Mouse (Mus musculus) neural tube, embryonic 12.5 days (tissue): ENCODE results near the gene Secisbp2. TPM values are rescaled to one million over a fixed set of nuclear protein-coding genes. Genes with fewer than 3 reads are reported as not detected.

Source experiments
- ATAC-seq: fragments of 200-750 bp; cut with Nextera tagmentation; 2 replicates; pipeline ENCODE4 v1.8.0; 2017; ENCODE audit warnings: low read depth, mild to moderate bottlenecking, moderate TSS enrichment, moderate library complexity; ENCODE audit not compliant: low FRiP score
- H3K27ac ChIP-seq: fragments of 300-500 bp; sonication (generic); 2 replicates; pipeline ENCODE4 v1.5.1; 2016
- H3K27me3 ChIP-seq: fragments of 300-500 bp; sonication (generic); replicated peaks from 2 replicates; pipeline ENCODE4 v1.6.1; 2016; ENCODE audit warnings: mild to moderate bottlenecking
- H3K36me3 ChIP-seq: fragments of 300-500 bp; sonication (generic); 2 replicates; pipeline ENCODE4 v1.6.1; 2016; ENCODE audit warnings: mild to moderate bottlenecking
- H3K4me1 ChIP-seq: fragments of 300-500 bp; sonication (generic); 2 replicates; pipeline ENCODE4 v1.6.1; 2016
- H3K4me2 ChIP-seq: fragments of 300-500 bp; sonication (generic); replicated peaks from 2 replicates; pipeline ENCODE4 v1.6.1; 2016; ENCODE audit warnings: mild to moderate bottlenecking
- H3K4me3 ChIP-seq: fragments of 300-500 bp; sonication (generic); 2 replicates; pipeline ENCODE4 v1.5.1; 2016
- H3K9ac ChIP-seq: fragments of 300-500 bp; sonication (generic); 2 replicates; pipeline ENCODE4 v1.6.1; 2016; ENCODE audit warnings: mild to moderate bottlenecking
- H3K9me3 ChIP-seq: fragments of 300-500 bp; sonication (generic); 2 replicates; pipeline ENCODE4 v1.6.1; 2016; ENCODE audit warnings: mild to moderate bottlenecking
- WGBS: fragments of 180-500 bp; shearing (Covaris S2); methylation state at CpG from one replicate; pipeline ENCODE4 v1.1.7; 2016; 5-methylcytosine and 5-hydroxymethylcytosine counted together
- polyA plus RNA-seq: library from polyadenylated mRNA; unstranded; fragments of >200 nt; fragmentation: Nextera tagmentation; extraction: Ambion mirVana; gene quantifications from 2 replicates; pipeline ENCODE4 v1.2.1, GENCODE M21; 2016

The Secisbp2 gene
- polyA plus RNA-seq, 1 experiment from 2014 or later: 25.9 TPM

GRCm38 (mm10) chr13:51698318-51698717, 46.8 kb downstream of the Secisbp2 start:
- Histone ChIP-seq H3K9me3 (no peaks in the 10 kb centered on the region), H3K4me2 (no peak overlapping the region), H3K27me3 (no peaks in the 10 kb centered on the region), H3K4me1 (no peaks in the 10 kb centered on the region), H3K27ac (no peak overlapping the region), H3K4me3 (no peak overlapping the region), H3K36me3 (peaks cover 11% of the 10 kb centered on the region; the same call in 1 of the 2 replicates), H3K9ac (no peak overlapping the region)
- WGBS: 88% methylated on average over 3 of the region's 3 CpGs
- no peak for ATAC-seq

GRCm38 (mm10) chr13:51703893-51704292, 52.4 kb downstream of the Secisbp2 start:
- no peak for ATAC-seq
- peaks cover 11% of the 10 kb centered on the region; the same call in 1 of the 2 replicates for H3K36me3 ChIP-seq
- WGBS: 90% methylated on average over 5 of the region's 5 CpGs

DNA sequence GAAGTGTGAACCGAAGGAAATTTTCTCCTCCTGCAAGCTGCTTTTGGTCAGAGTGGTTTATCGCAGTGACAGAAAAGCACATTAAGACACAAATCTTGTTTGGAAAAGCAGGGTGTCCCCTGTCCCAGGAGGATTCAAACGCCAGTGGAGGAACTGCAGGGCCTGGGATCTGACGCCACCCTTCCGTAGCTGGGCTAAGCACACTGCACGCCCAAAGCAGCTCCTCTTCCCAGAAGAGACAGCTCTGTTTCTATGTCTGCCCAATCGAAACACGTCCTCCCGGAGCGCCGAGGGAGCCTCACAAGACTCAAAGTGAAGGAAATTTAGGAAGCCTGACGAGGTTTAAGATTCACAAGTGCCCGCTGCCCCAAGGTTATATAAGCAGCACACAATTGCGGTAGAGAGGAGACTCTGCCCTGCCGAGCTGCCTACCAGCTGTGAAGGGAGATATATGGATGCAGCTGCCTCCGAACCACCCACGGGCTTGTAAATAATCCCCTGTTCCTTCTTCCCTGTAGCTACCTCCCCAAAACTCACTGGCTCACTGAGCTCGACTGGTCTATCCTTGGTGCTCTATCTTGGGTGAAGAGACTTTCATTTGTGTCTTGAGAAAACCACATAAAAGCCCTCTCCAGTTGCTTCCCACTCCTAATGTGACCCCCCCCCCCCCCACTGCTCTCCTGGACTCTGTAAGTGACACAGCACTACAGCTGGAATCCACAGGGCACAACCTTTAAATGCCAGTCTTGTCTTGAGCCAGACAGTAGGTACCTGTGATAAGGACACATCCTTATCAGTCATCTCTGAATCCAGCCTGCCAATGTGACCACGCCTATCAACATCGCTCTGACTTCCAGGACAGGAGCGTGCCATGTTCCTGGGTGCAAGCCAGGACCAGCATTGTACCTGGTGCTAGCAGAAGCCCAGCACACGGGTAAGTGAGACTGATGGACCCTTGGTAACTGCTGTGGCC, 54.7 kb downstream of the Secisbp2 start:
- no peak overlapping the region for H3K9ac ChIP-seq
- H3K4me3 ChIP-seq: no peak overlapping the region
- no peak overlapping the region for H3K27ac ChIP-seq
- no peak for ATAC-seq
- peaks cover 9% of the 10 kb centered on the region; the same call in 1 of the 2 replicates for H3K36me3 ChIP-seq
- no peaks in the 10 kb centered on the region for H3K27me3 ChIP-seq
- 63% methylated on average over 22 of the region's 22 CpGs for WGBS
- H3K4me1 ChIP-seq: peaks cover 7% of the 10 kb centered on the region
- no peak overlapping the region for H3K4me2 ChIP-seq
- H3K9me3 ChIP-seq: no peaks in the 10 kb centered on the region

More at GRCm38 (mm10) chr13:51703893-51704292, 52.4 kb downstream of the Secisbp2 start:
- peaks cover 7% of the 10 kb centered on the region for H3K4me1 ChIP-seq
- no peak overlapping the region for H3K4me3 ChIP-seq
- H3K4me2 ChIP-seq: no peak overlapping the region
- no peaks in the 10 kb centered on the region for H3K27me3 ChIP-seq
- H3K9me3 ChIP-seq: no peaks in the 10 kb centered on the region
- H3K27ac ChIP-seq: no peak overlapping the region
- H3K9ac ChIP-seq: no peak overlapping the region

- H3K4me3 ChIP-seq: no peak overlapping the region
- no peaks in the 10 kb centered on the region for H3K27me3 ChIP-seq
- WGBS: 67% methylated on average over 7 of the region's 7 CpGs
- no peak overlapping the region for H3K4me2 ChIP-seq
- H3K4me1 ChIP-seq: peaks cover 6% of the 10 kb centered on the region
- ATAC-seq: no peak
- H3K27ac ChIP-seq: no peak overlapping the region
- no peak overlapping the region for H3K9ac ChIP-seq
- H3K9me3 ChIP-seq: no peaks in the 10 kb centered on the region
- H3K36me3 ChIP-seq: peaks cover 8% of the 10 kb centered on the region; the same call in 1 of the 2 replicates
Observed at GRCm38 (mm10) chr13:51710738-51711137, 59.2 kb downstream of the Secisbp2 start.

GRCm38 (mm10) chr13:51712022-51712421, 60.5 kb downstream of the Secisbp2 start:
- Histone ChIP-seq H3K4me1 (no peaks in the 10 kb centered on the region), H3K27ac (no peak overlapping the region), H3K4me3 (no peak overlapping the region), H3K9ac (no peak overlapping the region), H3K4me2 (no peak overlapping the region), H3K9me3 (no peaks in the 10 kb centered on the region), H3K27me3 (no peaks in the 10 kb centered on the region), H3K36me3 (peaks cover 8% of the 10 kb centered on the region; the same call in 1 of the 2 replicates)
- 93% methylated on average over 8 of the region's 8 CpGs for WGBS
- no peak for ATAC-seq

DNA sequence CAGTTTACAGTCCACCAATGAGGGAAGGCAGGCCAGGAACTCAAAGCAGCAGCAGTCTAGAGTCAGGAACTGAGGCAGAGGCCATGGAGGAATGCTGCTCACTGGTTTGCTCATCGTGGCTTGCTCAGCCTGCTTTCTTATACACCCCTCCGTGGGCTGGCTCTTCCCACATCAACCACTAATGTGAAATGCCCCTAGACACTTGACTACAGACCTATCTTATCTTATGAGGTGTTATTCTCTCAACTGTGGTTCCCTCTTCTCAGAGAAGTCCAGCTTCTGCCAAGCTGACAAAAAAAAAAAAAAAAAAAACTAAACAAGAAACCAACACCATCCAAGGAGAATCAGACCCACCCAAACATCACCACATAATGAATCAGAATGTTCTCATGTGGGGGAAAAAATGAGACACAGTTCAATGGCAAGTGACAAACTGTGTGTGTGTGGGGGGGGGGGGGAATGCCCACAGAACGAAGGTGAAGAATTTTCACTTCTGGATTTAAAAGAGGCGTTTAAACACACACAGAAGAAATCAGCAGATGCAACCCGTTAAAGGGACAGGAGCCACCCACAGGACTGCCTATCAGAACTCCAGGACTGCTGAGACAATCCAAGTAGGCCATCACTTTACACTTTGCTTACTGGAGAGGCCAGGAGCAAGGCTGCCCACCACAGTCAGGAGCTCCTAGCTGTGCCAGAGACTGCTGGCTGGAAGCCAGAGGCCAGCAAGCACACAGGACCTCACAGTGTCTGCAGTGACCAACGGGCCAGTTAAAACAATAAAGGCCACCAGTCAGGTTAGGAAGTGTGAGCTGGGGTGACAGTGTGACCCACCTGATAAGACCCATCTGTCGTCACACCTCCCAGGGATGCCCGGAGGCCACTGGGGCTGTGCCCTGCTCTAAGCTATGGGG, 65.1 kb downstream of the Secisbp2 start:
- ATAC-seq: no peak
- H3K9me3 ChIP-seq: no peaks in the 10 kb centered on the region
- H3K4me3 ChIP-seq: no peak overlapping the region
- H3K27me3 ChIP-seq: no peaks in the 10 kb centered on the region
- H3K4me2 ChIP-seq: no peak overlapping the region
- no peak overlapping the region for H3K9ac ChIP-seq
- no peak overlapping the region for H3K27ac ChIP-seq
- whole genome bisulfite sequencing: 88% methylated on average over 8 of the region's 8 CpGs
- no peaks in the 10 kb centered on the region for H3K4me1 ChIP-seq
- H3K36me3 ChIP-seq: no peaks in the 10 kb centered on the region

GRCm38 (mm10) chr13:51719256-51719655, 67.8 kb downstream of the Secisbp2 start:
- no peak overlapping the region for H3K27ac ChIP-seq
- no peak overlapping the region for H3K4me3 ChIP-seq
- no peaks in the 10 kb centered on the region for H3K36me3 ChIP-seq
- H3K9ac ChIP-seq: no peak overlapping the region
- no peaks in the 10 kb centered on the region for H3K9me3 ChIP-seq
- ATAC-seq: no peak
- H3K4me2 ChIP-seq: no peak overlapping the region
- no peaks in the 10 kb centered on the region for H3K27me3 ChIP-seq
- WGBS: 90% methylated on average over 3 of the region's 3 CpGs
- H3K4me1 ChIP-seq: no peaks in the 10 kb centered on the region

- no peak overlapping the region for H3K9ac ChIP-seq
- H3K27me3 ChIP-seq: no peaks in the 10 kb centered on the region
- no peaks in the 10 kb centered on the region for H3K4me1 ChIP-seq
- H3K4me2 ChIP-seq: no peak overlapping the region
- H3K4me3 ChIP-seq: no peak overlapping the region
- no peaks in the 10 kb centered on the region for H3K9me3 ChIP-seq
- 88% methylated on average over 4 of the region's 4 CpGs for WGBS
- ATAC-seq: no peak
- H3K36me3 ChIP-seq: no peaks in the 10 kb centered on the region
- no peak overlapping the region for H3K27ac ChIP-seq
Observed at GRCm38 (mm10) chr13:51720556-51720955, 69.1 kb downstream of the Secisbp2 start.

- no peak overlapping the region for H3K4me2 ChIP-seq
- no peak overlapping the region for H3K4me3 ChIP-seq
- H3K27ac ChIP-seq: no peak overlapping the region
- H3K9ac ChIP-seq: no peak overlapping the region
- no peaks in the 10 kb centered on the region for H3K27me3 ChIP-seq
- H3K9me3 ChIP-seq: no peaks in the 10 kb centered on the region
- 0 out of 2 replicates have a peak, but pooled peaks cover 5% of the 10 kb centered on the region for H3K4me1 ChIP-seq
- no peaks in the 10 kb centered on the region for H3K36me3 ChIP-seq
- WGBS: 80% methylated on average over 5 of the region's 5 CpGs
- ATAC-seq: no peak
Observed at GRCm38 (mm10) chr13:51723114-51723513, 71.6 kb downstream of the Secisbp2 start.

GRCm38 (mm10) chr13:51724566-51724965, 73.1 kb downstream of the Secisbp2 start:
- Histone ChIP-seq H3K4me1 (peaks cover 7% of the 10 kb centered on the region), H3K36me3 (no peaks in the 10 kb centered on the region), H3K9me3 (no peaks in the 10 kb centered on the region), H3K4me2 (no peak overlapping the region), H3K27ac (no peak overlapping the region), H3K27me3 (no peaks in the 10 kb centered on the region), H3K9ac (no peak overlapping the region), H3K4me3 (no peak overlapping the region)
- ATAC-seq: no peak
- WGBS: 79% methylated on average over 6 of the region's 6 CpGs

DNA sequence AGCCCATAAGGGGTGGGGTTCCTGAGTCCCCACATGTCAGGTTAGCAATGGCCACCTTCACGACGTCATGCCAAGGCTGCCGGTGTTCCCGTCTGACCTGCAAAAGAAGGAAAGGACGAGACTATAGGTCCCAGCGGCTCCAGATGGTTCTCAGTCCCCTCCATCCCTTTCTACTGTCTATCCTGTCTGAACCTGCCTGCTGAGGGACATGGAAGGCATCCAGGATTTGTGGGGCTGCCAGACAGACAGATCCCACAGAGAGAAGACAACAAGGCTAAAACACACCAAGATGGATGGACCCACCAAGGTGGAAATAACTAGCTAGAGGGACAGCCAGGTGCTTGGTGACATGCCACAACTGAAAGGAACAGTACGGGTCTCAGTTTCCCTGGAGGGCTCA, 73.9 kb downstream of the Secisbp2 start:
- H3K4me1 ChIP-seq: peaks cover 16% of the 10 kb centered on the region
- H3K36me3 ChIP-seq: no peaks in the 10 kb centered on the region
- 92% methylated on average over 7 of the region's 7 CpGs for WGBS
- H3K27ac ChIP-seq: no peak overlapping the region
- no peaks in the 10 kb centered on the region for H3K27me3 ChIP-seq
- no peak overlapping the region for H3K4me3 ChIP-seq
- H3K9me3 ChIP-seq: no peaks in the 10 kb centered on the region
- no peak overlapping the region for H3K9ac ChIP-seq
- H3K4me2 ChIP-seq: no peak overlapping the region
- ATAC-seq: no peak
